Mouse (Mus musculus) hindbrain, embryonic 11.5 days (tissue): ENCODE data around the gene Tmprss6. TPM values are rescaled to one million over a fixed set of nuclear protein-coding genes. Genes with fewer than 3 reads are reported as not detected.
A peak's percentile ranks its signal among the peaks of the same experiment; 100 is the strongest.

ENCODE experiments used
- ATAC-seq: fragments of 200-750 bp; cut with Nextera tagmentation; 2 replicates; pipeline ENCODE4 v1.8.0; 2017; ENCODE audit warnings: mild to moderate bottlenecking, moderate TSS enrichment, moderate library complexity; ENCODE audit not compliant: low FRiP score
- DNase-seq: peaks from one replicate; pipeline ENCODE4 v3.0.0-alpha.2; 2015; ENCODE audit warnings: low spot score
- H3K27ac ChIP-seq: fragments of 300-500 bp; sonication (generic); 2 replicates; pipeline ENCODE4 v1.5.1; 2014; ENCODE audit warnings: mild to moderate bottlenecking, low read depth, low read length
- H3K27me3 ChIP-seq: fragments of 300-500 bp; sonication (generic); 2 replicates; pipeline ENCODE4 v1.6.1; 2014; ENCODE audit warnings: mild to moderate bottlenecking, low read length, moderate library complexity, mixed read lengths; ENCODE audit not compliant: control insufficient read depth, insufficient read depth
- H3K36me3 ChIP-seq: fragments of 300-500 bp; sonication (generic); 2 replicates; pipeline ENCODE4 v1.6.1; 2014; ENCODE audit warnings: mild to moderate bottlenecking, low read length, moderate library complexity, mixed read lengths; ENCODE audit not compliant: control insufficient read depth, insufficient read depth
- H3K4me1 ChIP-seq: fragments of 300-500 bp; sonication (generic); replicated peaks from 2 replicates; pipeline ENCODE4 v1.6.1; 2014; ENCODE audit warnings: low read length, mixed read lengths; ENCODE audit not compliant: control insufficient read depth, insufficient read depth
- H3K4me2 ChIP-seq: fragments of 300-500 bp; sonication (generic); replicated peaks from 2 replicates; pipeline ENCODE4 v1.6.1; 2014; ENCODE audit warnings: mild to moderate bottlenecking, low read depth, low read length
- H3K4me3 ChIP-seq: fragments of 300-500 bp; sonication (generic); 2 replicates; pipeline ENCODE4 v1.5.1; 2014; ENCODE audit warnings: low read depth, low read length
- H3K9ac ChIP-seq: fragments of 300-500 bp; sonication (generic); 2 replicates; pipeline ENCODE4 v1.6.1; 2014; ENCODE audit warnings: low read depth, low read length
- H3K9me3 ChIP-seq: fragments of 300-500 bp; sonication (generic); 2 replicates; pipeline ENCODE4 v1.6.1; 2016; ENCODE audit warnings: low read length; ENCODE audit not compliant: control insufficient read depth
- WGBS: fragments of 180-500 bp; shearing (Covaris S2); extraction: QIAGEN DNeasy Blood & Tissue Kit; methylation state at CpG from one replicate; pipeline ENCODE4 v1.1.7; 2014; 5-methylcytosine and 5-hydroxymethylcytosine counted together
- polyA plus RNA-seq: library from polyadenylated mRNA; unstranded; fragments of >200 nt; fragmentation: Nextera tagmentation; extraction: Ambion mirVana; gene quantifications from 2 replicates; pipeline ENCODE4 v1.2.1, GENCODE M21; 2014

The Tmprss6 gene
- polyA plus RNA-seq, 1 experiment from 2014 or later: 0.05 TPM

GRCm38 (mm10) chr15:78413719-78414117 is 54.7 kb downstream of the Tmprss6 start:
- Histone ChIP-seq H3K4me2 (no peak overlapping the region), H3K4me3 (no peak overlapping the region), H3K27me3 (peaks cover 16% of the 10 kb centered on the region), H3K9ac (no peak overlapping the region), H3K36me3 (no peaks in the 10 kb centered on the region), H3K9me3 (no peaks in the 10 kb centered on the region), H3K4me1 (peaks cover 3% of the 10 kb centered on the region; the same call in 1 of the 2 replicates), H3K27ac (no peak overlapping the region)
- no peak for ATAC-seq
- WGBS: 50% methylated on average over 1 of the region's 1 CpGs
- no peak for DNase-seq

DNA sequence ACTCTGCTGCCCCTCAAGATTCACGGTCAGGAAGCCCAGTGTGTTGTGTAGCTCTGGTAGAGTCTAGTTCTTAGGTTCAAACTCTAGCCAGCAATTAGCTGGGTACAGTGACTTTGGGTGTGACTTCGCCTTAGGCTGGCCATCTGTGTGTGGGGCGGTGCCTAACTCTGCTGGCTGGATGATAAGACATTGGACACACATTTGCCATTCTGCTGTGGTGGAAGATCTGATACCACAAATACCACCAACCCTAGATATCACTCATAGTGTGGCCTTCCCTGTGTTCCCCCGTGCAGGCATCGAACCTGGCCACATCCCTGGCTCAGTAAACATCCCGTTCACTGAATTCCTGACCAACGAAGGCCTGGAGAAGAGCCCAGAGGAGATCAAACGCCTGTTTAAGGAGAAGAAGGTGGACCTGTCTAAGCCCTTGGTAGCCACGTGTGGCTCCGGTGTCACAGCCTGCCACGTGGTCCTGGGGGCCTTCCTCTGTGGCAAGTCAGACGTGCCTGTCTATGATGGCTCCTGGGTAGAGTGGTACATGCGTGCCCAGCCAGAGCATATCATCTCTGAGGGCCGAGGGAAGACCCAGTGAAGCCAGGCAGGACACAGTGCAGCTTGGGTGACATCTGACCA is 55.2 kb downstream of the Tmprss6 start:
- Histone ChIP-seq H3K9ac (no peak overlapping the region), H3K27ac (no peak overlapping the region), H3K9me3 (no peaks in the 10 kb centered on the region), H3K4me1 (peaks cover 3% of the 10 kb centered on the region; the same call in 1 of the 2 replicates), H3K4me3 (no peak overlapping the region), H3K4me2 (no peak overlapping the region), H3K36me3 (no peaks in the 10 kb centered on the region), H3K27me3 (peaks cover 20% of the 10 kb centered on the region)
- ATAC-seq: no peak
- no peak for DNase-seq
- WGBS: 88% methylated on average over 14 of the region's 14 CpGs

GRCm38 (mm10) chr15:78409570-78410052 is 58.8 kb downstream of the Tmprss6 start:
- DNase-seq (peak; percentile 30), ATAC-seq (no peak)
- H3K9ac ChIP-seq: peak overlapping the region; percentile 42; the same call in 1 of the 2 replicates
- no peaks in the 10 kb centered on the region for H3K9me3 ChIP-seq
- H3K4me2 ChIP-seq: peak overlapping the region; percentile 47
- H3K27me3 ChIP-seq: peaks cover 20% of the 10 kb centered on the region
- H3K4me3 ChIP-seq: peak overlapping the region; percentile 22
- H3K4me1 ChIP-seq: peaks cover 9% of the 10 kb centered on the region; the same call in 1 of the 2 replicates
- H3K36me3 ChIP-seq: no peaks in the 10 kb centered on the region
- H3K27ac ChIP-seq: no peak overlapping the region
- WGBS: 7% methylated on average over 12 of the region's 12 CpGs

GRCm38 (mm10) chr15:78406293-78406934 is 62.0 kb downstream of the Tmprss6 start, which contains the start of gene Mpst:
Gene Mpst, plus strand, starts transcription at chr15:78406416.
- ATAC-seq (peak; percentile 88), DNase-seq (peak; percentile 86)
- WGBS: under 1% methylated on average over 39 of the region's 40 CpGs
- Histone ChIP-seq H3K9ac (peak within 1 kb of the TSS; percentile 57), H3K4me3 (peak within 1 kb of the TSS; percentile 51), H3K4me1 (peaks cover 9% of the 10 kb centered on the region; the same call in 1 of the 2 replicates), H3K27ac (peak within 1 kb of the TSS; percentile 85), H3K4me2 (peak within 1 kb of the TSS; percentile 90), H3K36me3 (no peaks in the 10 kb centered on the region), H3K9me3 (no peaks in the 10 kb centered on the region), H3K27me3 (peaks cover 20% of the 10 kb centered on the region)

DNA sequence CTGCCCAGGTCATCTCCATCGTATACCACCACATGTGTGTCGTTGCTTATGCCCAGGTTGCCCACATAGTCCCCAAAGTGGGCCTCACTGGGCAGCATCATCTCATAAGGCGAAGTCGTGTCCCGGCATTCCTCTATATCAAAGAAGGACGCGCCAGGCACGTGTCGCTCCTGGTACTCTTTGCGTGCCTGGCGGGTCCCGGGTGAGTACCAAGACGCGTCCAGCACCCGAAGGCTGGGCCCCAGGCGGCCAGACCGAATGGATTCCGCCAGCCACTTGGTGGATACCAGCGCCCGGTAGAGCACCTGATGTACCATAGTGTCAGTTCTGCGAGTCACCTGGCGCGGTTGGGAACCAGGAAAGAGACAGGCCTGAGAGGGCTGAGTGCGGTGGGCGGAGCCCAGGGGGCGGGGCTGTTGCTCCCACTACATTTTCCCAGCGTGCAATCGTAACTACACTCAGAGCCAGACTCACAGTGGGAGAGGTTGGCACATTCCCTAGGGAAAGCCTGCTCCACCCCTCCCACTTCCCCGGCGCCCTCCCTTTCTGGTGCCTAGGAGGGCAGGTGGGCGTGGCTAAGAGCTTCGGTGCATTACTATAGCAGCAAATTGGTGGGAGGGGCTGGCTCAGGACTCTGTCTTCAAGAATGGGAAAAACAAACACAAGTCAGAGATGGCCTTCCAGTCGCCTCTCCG is 62.8 kb downstream of the Tmprss6 start, which contains the start of gene Tst:
TSS of gene Tst (minus strand) at position 391 of the 695 bp plus-strand sequence.
- peak within 1 kb of the TSS; percentile 57 for H3K9ac ChIP-seq
- ATAC-seq: peak; percentile 61
- peaks cover 20% of the 10 kb centered on the region for H3K27me3 ChIP-seq
- peak within 1 kb of the TSS; percentile 51 for H3K4me3 ChIP-seq
- WGBS: 1% methylated on average over 30 of the region's 34 CpGs
- peaks cover 9% of the 10 kb centered on the region; the same call in 1 of the 2 replicates for H3K4me1 ChIP-seq
- H3K36me3 ChIP-seq: no peaks in the 10 kb centered on the region
- H3K9me3 ChIP-seq: no peaks in the 10 kb centered on the region
- peak within 1 kb of the TSS; percentile 90 for H3K4me2 ChIP-seq
- DNase-seq: peak; percentile 83
- peak within 1 kb of the TSS; percentile 85 for H3K27ac ChIP-seq

GRCm38 (mm10) chr15:78405098-78405497 is 63.3 kb downstream of the Tmprss6 start:
- no peak overlapping the region for H3K27ac ChIP-seq
- peak overlapping the region; percentile 51 for H3K4me3 ChIP-seq
- peak overlapping the region; percentile 90; the same call in 1 of the 2 replicates for H3K4me2 ChIP-seq
- no peak for DNase-seq
- H3K4me1 ChIP-seq: peaks cover 9% of the 10 kb centered on the region; the same call in 1 of the 2 replicates
- no peak for ATAC-seq
- H3K27me3 ChIP-seq: peaks cover 18% of the 10 kb centered on the region
- peak overlapping the region; percentile 57; the same call in 1 of the 2 replicates for H3K9ac ChIP-seq
- WGBS: 55% methylated on average over 11 of the region's 11 CpGs
- H3K36me3 ChIP-seq: no peaks in the 10 kb centered on the region
- H3K9me3 ChIP-seq: no peaks in the 10 kb centered on the region

GRCm38 (mm10) chr15:78403896-78404295 is 64.5 kb downstream of the Tmprss6 start:
- Histone ChIP-seq H3K9ac (no peak overlapping the region), H3K9me3 (no peaks in the 10 kb centered on the region), H3K4me1 (peaks cover 5% of the 10 kb centered on the region; the same call in 1 of the 2 replicates), H3K27ac (no peak overlapping the region), H3K36me3 (no peaks in the 10 kb centered on the region), H3K4me3 (no peak overlapping the region), H3K27me3 (peaks cover 6% of the 10 kb centered on the region), H3K4me2 (no peak overlapping the region)
- ATAC-seq (no peak), DNase-seq (no peak)
- 75% methylated on average over 1 of the region's 1 CpGs for WGBS

DNA sequence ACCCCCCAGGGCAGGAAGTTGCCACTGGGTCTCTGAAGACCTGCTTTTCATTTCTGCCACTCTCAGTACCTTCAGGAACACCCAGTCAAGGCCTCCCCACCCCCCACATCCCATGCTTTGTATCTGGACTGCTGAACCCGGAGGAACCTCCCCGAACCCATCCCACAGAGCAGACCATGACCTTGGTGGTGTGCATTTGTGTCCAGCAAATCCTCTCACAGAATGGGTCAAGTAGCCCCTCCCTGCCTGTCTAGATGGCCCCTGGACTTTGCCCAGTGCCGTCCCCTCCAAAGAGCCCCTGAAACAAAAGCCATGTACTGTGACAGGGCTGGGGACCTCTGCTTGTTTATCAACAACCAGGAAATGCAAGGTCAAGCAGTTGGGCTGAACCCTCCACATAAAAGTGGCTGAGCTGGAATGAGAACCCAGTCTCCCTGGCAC is 65.1 kb downstream of the Tmprss6 start:
- Histone ChIP-seq H3K4me2 (no peak overlapping the region), H3K4me3 (no peak overlapping the region), H3K27ac (no peak overlapping the region), H3K9ac (no peak overlapping the region), H3K9me3 (no peaks in the 10 kb centered on the region), H3K36me3 (no peaks in the 10 kb centered on the region), H3K27me3 (peaks cover under 1% of the 10 kb centered on the region), H3K4me1 (peaks cover 5% of the 10 kb centered on the region; the same call in 1 of the 2 replicates)
- 43% methylated on average over 3 of the region's 3 CpGs for WGBS
- no peak for ATAC-seq
- DNase-seq: no peak
